Mouse (Mus musculus) megakaryocyte, embryonic 14.5 days (primary cell): ENCODE measurements around the gene Tomm20. TPM values are rescaled to one million over a fixed set of nuclear protein-coding genes. Genes with fewer than 3 reads are reported as not detected.
A peak's percentile ranks its signal among the peaks of the same experiment; 100 is the strongest.
"Not testable (repeated sequence)": the region's sequence is repeated elsewhere in the genome, so short reads cannot be mapped to it uniquely, and the experiment has no call there.

ENCODE experiments used
- H3K27me3 ChIP-seq: replicated peaks from 2 replicates; pipeline ENCODE3; 2012; ENCODE audit warnings: inconsistent platforms
- H3K36me3 ChIP-seq: replicated peaks from 2 replicates; pipeline ENCODE3; 2012; ENCODE audit warnings: low read length, inconsistent platforms, mixed read lengths
- H3K4me1 ChIP-seq: 2 replicates; pipeline ENCODE4 v1.6.1; 2012; ENCODE audit warnings: inconsistent platforms
- H3K4me3 ChIP-seq: replicated peaks from 2 replicates; pipeline ENCODE3; 2012; ENCODE audit warnings: moderate library complexity, mild to moderate bottlenecking, inconsistent platforms
- H3K9me3 ChIP-seq: 2 replicates; pipeline ENCODE4 v1.6.1; 2012; ENCODE audit warnings: inconsistent platforms
- FLI1 ChIP-seq: IDR thresholded peaks from 2 replicates; pipeline ENCODE4 v1.6.1; 2012; ENCODE audit warnings: low read length, inconsistent platforms, mixed read lengths
- GATA1 ChIP-seq: IDR thresholded peaks from 3 replicates; pipeline ENCODE4 v1.6.1; 2012; ENCODE audit warnings: mixed read lengths, low read length, inconsistent platforms, borderline replicate concordance
- polyA plus RNA-seq: library from polyadenylated mRNA; stranded (reverse); fragments of >175 nt; gene quantifications from 2 replicates; pipeline ENCODE4 v1.2.3, GENCODE M21; 2012; ENCODE audit warnings: low replicate concordance; ENCODE audit not compliant: insufficient read depth

Gene Tomm20
- polyA plus RNA-seq, 1 experiment: 1,071 TPM

GRCm38 (mm10) chr8:126920845-126921244 lies 24.8 kb downstream of the Tomm20 start:
- TF ChIP-seq GATA1 (no peak), FLI1 (no peak)
- Histone ChIP-seq H3K36me3 (peaks cover 39% of the 10 kb centered on the region), H3K4me3 (peak overlapping the region; percentile 77)

GRCm38 (mm10) chr8:126920386-126920785 lies 25.3 kb downstream of the Tomm20 start:
- Histone ChIP-seq H3K4me1 (peaks cover 57% of the 10 kb centered on the region), H3K4me3 (no peak overlapping the region), H3K27me3 (no peaks in the 10 kb centered on the region), H3K36me3 (peaks cover 34% of the 10 kb centered on the region), H3K9me3 (no peaks in the 10 kb centered on the region)
- TF ChIP-seq GATA1: no peak
- TF ChIP-seq FLI1: no peak

More at GRCm38 (mm10) chr8:126920845-126921244, 24.8 kb downstream of the Tomm20 start:
- Histone ChIP-seq H3K27me3 (no peaks in the 10 kb centered on the region), H3K4me1 (peaks cover 54% of the 10 kb centered on the region), H3K9me3 (no peaks in the 10 kb centered on the region)

GRCm38 (mm10) chr8:126919703-126920102 lies 25.9 kb downstream of the Tomm20 start:
- no peak overlapping the region for H3K4me3 ChIP-seq
- peaks cover 29% of the 10 kb centered on the region for H3K36me3 ChIP-seq
- TF ChIP-seq FLI1 (no peak), GATA1 (no peak)
- peaks cover 64% of the 10 kb centered on the region for H3K4me1 ChIP-seq
- H3K9me3 ChIP-seq: no peaks in the 10 kb centered on the region
- no peaks in the 10 kb centered on the region for H3K27me3 ChIP-seq

GRCm38 (mm10) chr8:126919255-126919654 lies 26.4 kb downstream of the Tomm20 start:
- peaks cover 27% of the 10 kb centered on the region for H3K36me3 ChIP-seq
- H3K9me3 ChIP-seq: no peaks in the 10 kb centered on the region
- TF ChIP-seq GATA1: no peak
- TF ChIP-seq FLI1: no peak
- H3K4me1 ChIP-seq: peaks cover 68% of the 10 kb centered on the region
- H3K27me3 ChIP-seq: no peaks in the 10 kb centered on the region
- no peak overlapping the region for H3K4me3 ChIP-seq

GRCm38 (mm10) chr8:126918356-126918755 lies 27.3 kb downstream of the Tomm20 start:
- Histone ChIP-seq H3K4me3 (peak overlapping the region; percentile 74), H3K27me3 (peaks cover 5% of the 10 kb centered on the region), H3K36me3 (peaks cover 21% of the 10 kb centered on the region), H3K4me1 (peaks cover 75% of the 10 kb centered on the region), H3K9me3 (no peaks in the 10 kb centered on the region)
- TF ChIP-seq FLI1 (no peak), GATA1 (no peak)

GRCm38 (mm10) chr8:126917179-126917905 lies 28.3 kb downstream of the Tomm20 start:
- H3K4me3 ChIP-seq: peak overlapping the region; percentile 23
- peaks cover 10% of the 10 kb centered on the region for H3K36me3 ChIP-seq
- H3K4me1 ChIP-seq: peaks cover 79% of the 10 kb centered on the region
- H3K27me3 ChIP-seq: peaks cover 11% of the 10 kb centered on the region
- H3K9me3 ChIP-seq: no peaks in the 10 kb centered on the region
- TF ChIP-seq GATA1: no peak
- no peak for TF ChIP-seq FLI1

- Histone ChIP-seq H3K9me3 (no peaks in the 10 kb centered on the region), H3K36me3 (peaks cover 3% of the 10 kb centered on the region)
- TF ChIP-seq GATA1 (no peak), FLI1 (no peak)
Observed at GRCm38 (mm10) chr8:126916611-126917010, 29.0 kb downstream of the Tomm20 start.

GRCm38 (mm10) chr8:126914609-126915375 lies 30.9 kb downstream of the Tomm20 start:
- TF ChIP-seq FLI1 (no peak), GATA1 (no peak)
- no peaks in the 10 kb centered on the region for H3K36me3 ChIP-seq
- H3K4me3 ChIP-seq: peak overlapping the region; percentile 62
- peaks cover 80% of the 10 kb centered on the region for H3K4me1 ChIP-seq
- no peaks in the 10 kb centered on the region for H3K9me3 ChIP-seq
- peaks cover 24% of the 10 kb centered on the region for H3K27me3 ChIP-seq

More at GRCm38 (mm10) chr8:126916611-126917010, 29.0 kb downstream of the Tomm20 start:
- Histone ChIP-seq H3K4me3 (peak overlapping the region; percentile 16), H3K27me3 (peaks cover 16% of the 10 kb centered on the region), H3K4me1 (peaks cover 82% of the 10 kb centered on the region)

- peaks cover 30% of the 10 kb centered on the region for H3K27me3 ChIP-seq
- H3K4me1 ChIP-seq: peaks cover 80% of the 10 kb centered on the region
- not testable (repeated sequence) for H3K4me3 ChIP-seq, H3K9me3 ChIP-seq, H3K36me3 ChIP-seq
Observed at GRCm38 (mm10) chr8:126914107-126914490, 31.5 kb downstream of the Tomm20 start.
